8 mouse cellular contexts compared by ENCODE assay signal in the genomic region with DNA sequence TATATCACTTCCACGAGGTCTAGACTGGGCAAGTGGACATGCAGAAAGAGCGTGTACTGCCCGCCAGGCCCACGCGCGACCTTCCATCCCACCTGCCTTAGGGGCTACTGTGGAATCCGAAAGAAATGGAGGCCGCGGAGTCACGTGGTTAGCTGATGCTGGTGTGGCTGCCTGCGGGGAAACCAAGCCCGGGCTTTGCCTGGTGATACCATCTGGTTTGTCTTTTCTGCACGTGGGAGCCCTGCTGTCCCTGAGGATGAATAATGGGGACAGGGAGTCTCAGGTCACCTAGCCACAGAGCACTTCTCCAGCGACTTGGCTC.
DNase-seq lines count a peak whose midpoint lies in the region; ATAC-seq and TF ChIP-seq lines count a peak whose summit lies in the region.

No protein-coding gene starts in this region.

- H3K27me3 ChIP-seq in hindbrain, embryonic 11.5 days (ENCODE audit: control insufficient read depth, insufficient read depth, low read length): no peaks in the 10 kb centered on the region; the same call in 1 of the 2 replicates
- peaks cover 3% of the 10 kb centered on the region for H3K27me3 ChIP-seq in midbrain, embryonic 11.5 days (ENCODE audit: control insufficient read depth, insufficient read depth, low read length)

- H3K4me3 ChIP-seq in layer of hippocampus, adult 2 months: peak overlapping the region; percentile 58
- 0 out of 2 replicates have a peak overlapping the region, but pooled peaks have one; percentile 51 for H3K4me3 ChIP-seq in brown adipose tissue, adult 24 weeks (ENCODE audit: insufficient read depth, low read depth, low read length)
- no peak overlapping the region for H3K4me3 ChIP-seq in hindbrain, embryonic 11.5 days (ENCODE audit: low read depth, low read length)
- H3K4me3 ChIP-seq in midbrain, embryonic 11.5 days (ENCODE audit: low read depth, low read length): 0 out of 2 replicates have a peak overlapping the region, but pooled peaks have one; percentile 36

- no peaks in the 10 kb centered on the region for H3K36me3 ChIP-seq in hindbrain, embryonic 11.5 days (ENCODE audit: control insufficient read depth, insufficient read depth, low read length)
- H3K36me3 ChIP-seq in midbrain, embryonic 11.5 days (ENCODE audit: control insufficient read depth, insufficient read depth, low read length): no peaks in the 10 kb centered on the region

- DNase-seq in layer of hippocampus, adult 2 months (ENCODE audit: low spot score in 2 of 2): peak in 1 of 2 experiments; percentile 55
- DNase-seq in layer of hippocampus, postnatal 10 days (ENCODE audit: low spot score in 2 of 2): no peak
- DNase-seq in hindbrain, embryonic 11.5 days (ENCODE audit: low spot score): no peak
- no peak for DNase-seq in midbrain, embryonic 11.5 days (ENCODE audit: low spot score, missing footprints)
- DNase-seq in frontal cortex, postnatal 25 days (ENCODE audit: low spot score in 2 of 2): no peak
- no peak for DNase-seq in ovary, postnatal 14 days (ENCODE audit: low spot score)
- DNase-seq in thymus, postnatal 4 days: no peak

- H3K9ac ChIP-seq in hindbrain, embryonic 11.5 days (ENCODE audit: low read depth, low read length): no peak overlapping the region
- H3K9ac ChIP-seq in midbrain, embryonic 11.5 days (ENCODE audit: low read length): peak overlapping the region; percentile 70; the same call in 1 of the 2 replicates

- H3K4me2 ChIP-seq in hindbrain, embryonic 11.5 days (replicated peaks; ENCODE audit: low read depth, low read length): peak overlapping the region; percentile 66
- peak overlapping the region; percentile 81 for H3K4me2 ChIP-seq in midbrain, embryonic 11.5 days

- TF ChIP-seq CTCF in layer of hippocampus, adult 2 months (conservative IDR thresholded peaks at IDR 0.05): no peak

- WGBS in hindbrain, embryonic 11.5 days: 20% methylated on average over 14 of the region's 14 CpGs
- WGBS in midbrain, embryonic 11.5 days: 17% methylated on average over 14 of the region's 14 CpGs

- no peaks in the 10 kb centered on the region for H3K9me3 ChIP-seq in hindbrain, embryonic 11.5 days (ENCODE audit: control insufficient read depth, low read length)
- no peaks in the 10 kb centered on the region for H3K9me3 ChIP-seq in midbrain, embryonic 11.5 days (ENCODE audit: control insufficient read depth, low read length)

- H3K4me1 ChIP-seq in brown adipose tissue, adult 24 weeks (ENCODE audit: control insufficient read depth, insufficient read depth, insufficient read length, low read length): peaks cover 5% of the 10 kb centered on the region
- peaks cover 6% of the 10 kb centered on the region; the same call in 1 of the 2 replicates for H3K4me1 ChIP-seq in hindbrain, embryonic 11.5 days (replicated peaks; ENCODE audit: control insufficient read depth, insufficient read depth, low read length)
- H3K4me1 ChIP-seq in midbrain, embryonic 11.5 days (ENCODE audit: control insufficient read depth, insufficient read depth, low read length): peaks cover 11% of the 10 kb centered on the region

- H3K27ac ChIP-seq in layer of hippocampus, adult 2 months: peak overlapping the region; percentile 84
- no peak overlapping the region for H3K27ac ChIP-seq in brown adipose tissue, adult 24 weeks (replicated peaks; ENCODE audit: low read depth, low read length)
- H3K27ac ChIP-seq in hindbrain, embryonic 11.5 days (ENCODE audit: low read depth, low read length): no peak overlapping the region
- H3K27ac ChIP-seq in midbrain, embryonic 11.5 days (ENCODE audit: low read depth, low read length): no peak overlapping the region

- peak; percentile 54 for ATAC-seq in hindbrain, embryonic 11.5 days (ENCODE audit: low FRiP score)
- peak; percentile 23; the same call in 1 of the 2 replicates for ATAC-seq in midbrain, embryonic 11.5 days (ENCODE audit: low FRiP score)
